Mouse (Mus musculus) urinary bladder, postnatal 4 days (tissue): ENCODE results near the gene Gdpd3.
"Not testable (repeated sequence)": the region's sequence is repeated elsewhere in the genome, so short reads cannot be mapped to it uniquely, and the experiment has no call there.

ENCODE experiments used
- DNase-seq, 2 experiments: peaks; one replicate each; pipeline ENCODE4 v3.0.0; 2021 to 2022; ENCODE audit warnings: low spot score in 2 of 2

The Gdpd3 gene

GRCm38 (mm10) chr7:126760391-126760802 is 5.7 kb upstream of the Gdpd3 start:
- peak; percentile 81 to 82 for DNase-seq

GRCm38 (mm10) chr7:126760956-126761355 is 5.2 kb upstream of the Gdpd3 start:
- DNase-seq, result no peak

- DNase-seq, result no peak
These were observed 4.5 kb upstream of the Gdpd3 start for GRCm38 (mm10) chr7:126761529-126762067.

- no peak for DNase-seq
These were observed 3.6 kb upstream of the Gdpd3 start for GRCm38 (mm10) chr7:126762471-126763008.

- no peak for DNase-seq
These were observed 594 bp upstream of the Gdpd3 start for GRCm38 (mm10) chr7:126765540-126765939.

GRCm38 (mm10) chr7:126767001-126767400 is 867 bp downstream of the Gdpd3 start:
- DNase-seq, result no peak

- no peak for DNase-seq
These were observed 4.7 kb downstream of the Gdpd3 start for GRCm38 (mm10) chr7:126770784-126771183.

GRCm38 (mm10) chr7:126773351-126773750 is 7.2 kb downstream of the Gdpd3 start:
- DNase-seq, result no peak

- no peak for DNase-seq
These were observed 8.3 kb downstream of the Gdpd3 start for GRCm38 (mm10) chr7:126774463-126774862.

- DNase-seq, result no peak
These were observed 9.2 kb downstream of the Gdpd3 start for GRCm38 (mm10) chr7:126775185-126775977.

GRCm38 (mm10) chr7:126775978-126776234 is 9.8 kb downstream of the Gdpd3 start:
- DNase-seq, result no peak

GRCm38 (mm10) chr7:126776598-126777057 is 10.5 kb downstream of the Gdpd3 start, which contains the start of gene Ypel3:
TSS of gene Ypel3 (plus strand) at chr7:126776955.
- DNase-seq, result peak; percentile 95

GRCm38 (mm10) chr7:126777476-126777875 is 11.3 kb downstream of the Gdpd3 start:
- DNase-seq, result no peak

GRCm38 (mm10) chr7:126778147-126778546 is 12.0 kb downstream of the Gdpd3 start:
- DNase-seq, result no peak

- not testable (repeated sequence) for DNase-seq
These were observed 13.0 kb downstream of the Gdpd3 start for GRCm38 (mm10) chr7:126779101-126779500.

- peak; percentile 79 to 90 for DNase-seq
These were observed 14.1 kb downstream of the Gdpd3 start for GRCm38 (mm10) chr7:126779983-126780970.

GRCm38 (mm10) chr7:126780971-126781635 is 15.0 kb downstream of the Gdpd3 start, which contains the start of gene Tbx6:
TSS of gene Tbx6 (plus strand) at chr7:126781483.
- DNase-seq, result no peak

- DNase-seq, result no peak
These were observed 15.7 kb downstream of the Gdpd3 start for GRCm38 (mm10) chr7:126781661-126782370.

GRCm38 (mm10) chr7:126782693-126783092 is 16.6 kb downstream of the Gdpd3 start:
- DNase-seq, result no peak

GRCm38 (mm10) chr7:126784469-126784868 is 18.3 kb downstream of the Gdpd3 start:
- DNase-seq, result no peak

GRCm38 (mm10) chr7:126785056-126785455 is 18.9 kb downstream of the Gdpd3 start:
- DNase-seq, result no peak
